Mouse (Mus musculus): Measurements from ENCODE around the gene 1810065E05Rik.

The 1810065E05Rik gene

GRCm38 (mm10) chr11:58420815-58421214 lies at the start of gene 1810065E05Rik:
TSS of gene 1810065E05Rik (plus strand) at chr11:58421111.
- DNase-seq (ENCODE audit: low read depth) = no peak

GRCm38 (mm10) chr11:58377273-58377672 lies 43.6 kb upstream of the 1810065E05Rik start:
- no peak for DNase-seq (ENCODE audit: low read depth)

- DNase-seq (ENCODE audit: low read depth) = no peak
Measured at GRCm38 (mm10) chr11:58377686-58378085, 43.2 kb upstream of the 1810065E05Rik start.

- DNase-seq (ENCODE audit: low read depth) = no peak
Measured at GRCm38 (mm10) chr11:58378763-58379278, 42.1 kb upstream of the 1810065E05Rik start, which contains the start of gene Lypd8. TSS of gene Lypd8 (plus strand) at chr11:58379043.

GRCm38 (mm10) chr11:58379516-58379915 lies 41.4 kb upstream of the 1810065E05Rik start:
- no peak for DNase-seq (ENCODE audit: low read depth)

GRCm38 (mm10) chr11:58382471-58382870 lies 38.4 kb upstream of the 1810065E05Rik start:
- no peak for DNase-seq (ENCODE audit: low read depth)

- no peak for DNase-seq (ENCODE audit: low read depth)
Measured at GRCm38 (mm10) chr11:58399985-58400645, 20.8 kb upstream of the 1810065E05Rik start.

- DNase-seq (ENCODE audit: low read depth) = no peak
Measured at GRCm38 (mm10) chr11:58400655-58401054, 20.3 kb upstream of the 1810065E05Rik start.

GRCm38 (mm10) chr11:58408066-58408465 lies 12.8 kb upstream of the 1810065E05Rik start:
- no peak for DNase-seq (ENCODE audit: low read depth)

GRCm38 (mm10) chr11:58418336-58418735 lies 2.6 kb upstream of the 1810065E05Rik start:
- DNase-seq (ENCODE audit: low read depth) = no peak

- no peak for DNase-seq (ENCODE audit: low read depth)
Measured at GRCm38 (mm10) chr11:58432259-58432658, 11.3 kb downstream of the 1810065E05Rik start, which contains the start of gene Gm12253. TSS of gene Gm12253 (plus strand) at chr11:58432559.

GRCm38 (mm10) chr11:58437866-58438265 lies 17.0 kb downstream of the 1810065E05Rik start:
- no peak for DNase-seq (ENCODE audit: low read depth)

GRCm38 (mm10) chr11:58452759-58453158 lies 31.8 kb downstream of the 1810065E05Rik start, which contains the start of gene Lypd9:
TSS of gene Lypd9 (minus strand) at chr11:58452923.
- no peak for DNase-seq (ENCODE audit: low read depth)

- no peak for DNase-seq (ENCODE audit: low read depth)
Measured at GRCm38 (mm10) chr11:58453592-58453991, 32.7 kb downstream of the 1810065E05Rik start.

GRCm38 (mm10) chr11:58462170-58462569 lies 41.3 kb downstream of the 1810065E05Rik start, which contains the start of gene Olfr30:
TSS of gene Olfr30 (minus strand) at chr11:58462270.
- DNase-seq (ENCODE audit: low read depth) = no peak

Data from 416B (cell line).